ENCODE assay signal across 24 mouse cellular contexts in the genomic region with DNA sequence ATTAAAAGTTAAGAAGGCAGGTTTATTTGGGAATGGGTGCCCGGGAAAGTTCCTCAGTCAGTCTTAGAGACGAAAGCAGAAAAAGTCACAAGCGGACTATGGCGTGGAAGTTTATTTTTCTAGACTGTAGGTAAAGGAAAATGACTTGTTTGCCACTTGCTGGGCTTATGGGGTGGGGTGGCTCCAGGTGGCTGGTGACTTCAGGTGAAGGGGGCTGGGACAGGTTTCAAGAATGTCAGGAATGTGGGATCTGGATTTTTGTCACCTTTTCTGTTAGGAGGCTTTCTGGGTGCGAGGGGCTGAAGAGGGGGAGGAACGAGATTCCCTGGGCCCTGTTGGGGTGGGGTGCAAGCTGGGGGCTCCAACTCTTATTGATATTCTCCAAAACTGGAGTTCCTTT.
"Had no signal": no experiment of that assay in that cellular context is flagged by ENCODE, and none has a peak within 500 bp of the region (broad histone marks: within the 10 kb centered on the region; RNA-seq: fewer than 3 reads in every experiment).

No protein-coding gene starts in this region.

- H3K4me1 ChIP-seq: hindbrain, embryonic 13.5 days; hindbrain, embryonic 15.5 days; kidney, embryonic 15.5 days; limb, embryonic 10.5 days; limb, embryonic 12.5 days had no signal

- H3K4me3 ChIP-seq: gastrocnemius, adult 2 months; heart, adult 2 months; heart, embryonic 13.5 days; heart, embryonic 15.5 days; hindbrain, embryonic 13.5 days; hindbrain, embryonic 15.5 days; kidney, embryonic 15.5 days; layer of hippocampus, adult 2 months; left cerebral cortex, adult 2 months; limb, embryonic 10.5 days; limb, embryonic 12.5 days had no signal

- H3K9me3 ChIP-seq: heart, embryonic 13.5 days; heart, embryonic 15.5 days; hindbrain, embryonic 13.5 days; hindbrain, embryonic 15.5 days; kidney, embryonic 15.5 days; limb, embryonic 10.5 days; limb, embryonic 12.5 days had no signal

- ATAC-seq: hindbrain, postnatal 0 days had no signal

- H3K27me3 ChIP-seq: heart, embryonic 13.5 days; heart, embryonic 15.5 days; hindbrain, embryonic 13.5 days; hindbrain, embryonic 15.5 days; kidney, embryonic 15.5 days; limb, embryonic 12.5 days had no signal

- H3K4me2 ChIP-seq: heart, embryonic 15.5 days; hindbrain, embryonic 13.5 days; hindbrain, embryonic 15.5 days; kidney, embryonic 15.5 days; limb, embryonic 12.5 days had no signal

- DNase-seq: gastrocnemius, adult 2 months; gastrocnemius, postnatal 14 days; gastrocnemius, postnatal 36 days; heart, adult 11 months; heart, adult 2 months; heart, postnatal 14 days; heart, postnatal 36 days; kidney, adult 11 months; kidney, adult 2 months; kidney, adult 9 months; kidney, postnatal 25 days; kidney, postnatal 4 days; liver had no signal

- H3K9ac ChIP-seq: heart, embryonic 13.5 days; heart, embryonic 15.5 days; hindbrain, embryonic 13.5 days; hindbrain, embryonic 15.5 days; kidney, embryonic 15.5 days; limb, embryonic 12.5 days had no signal

- H3K36me3 ChIP-seq: heart, embryonic 13.5 days; heart, embryonic 15.5 days; hindbrain, embryonic 13.5 days; hindbrain, embryonic 15.5 days; kidney, embryonic 15.5 days; limb, embryonic 10.5 days; limb, embryonic 12.5 days had no signal

- H3K27ac ChIP-seq: gastrocnemius, adult 2 months; heart, adult 2 months; heart, embryonic 13.5 days; heart, embryonic 15.5 days; hindbrain, embryonic 13.5 days; hindbrain, embryonic 15.5 days; hindbrain, postnatal 0 days; kidney, embryonic 15.5 days; kidney, postnatal 0 days; layer of hippocampus, adult 2 months; left cerebral cortex, adult 2 months; limb, embryonic 10.5 days; limb, embryonic 12.5 days had no signal
